Mouse (Mus musculus): ENCODE data around the gene Fam71f1. TPM values are rescaled to one million over a fixed set of nuclear protein-coding genes. Genes with fewer than 3 reads are reported as not detected.

Fam71f1 gene
- not detected in 2 replicates for polyA plus RNA-seq (2012; rRNA removed)

DNA sequence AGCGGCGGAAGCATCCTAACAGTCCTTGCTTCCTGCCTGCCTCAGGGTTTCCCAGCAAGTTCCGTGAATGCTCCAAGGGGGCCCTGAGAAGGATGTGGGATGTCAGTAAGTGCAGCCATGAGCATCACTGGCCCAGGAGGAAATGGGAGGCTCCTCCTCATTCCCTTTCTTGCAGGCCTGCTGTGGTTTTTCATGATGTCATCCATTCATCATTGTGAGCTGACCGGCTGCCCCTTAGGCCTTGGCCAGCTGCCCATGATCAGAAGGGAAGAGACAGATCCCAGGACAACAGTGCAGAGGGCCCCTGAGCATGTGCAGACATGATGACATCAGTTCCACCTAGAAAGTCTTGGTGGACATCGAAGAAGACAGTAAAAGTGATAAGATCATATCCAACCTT lies at the start of gene Fam71f1:
Fam71f1 (plus strand) TSS at position 262 of the 400 bp plus-strand sequence.
- DNase-seq (ENCODE audit: low read depth), result peak; percentile 22
- TF ChIP-seq CTCF (IDR thresholded peaks at IDR 0.05; ENCODE audit: borderline replicate concordance, extremely low read depth, insufficient read depth, insufficient read length) (no peak), POLR2A (IDR thresholded peaks at IDR 0.05; ENCODE audit: borderline replicate concordance, extremely low read depth, insufficient read depth, insufficient read length, poor library complexity, severe bottlenecking) (no peak)

DNA sequence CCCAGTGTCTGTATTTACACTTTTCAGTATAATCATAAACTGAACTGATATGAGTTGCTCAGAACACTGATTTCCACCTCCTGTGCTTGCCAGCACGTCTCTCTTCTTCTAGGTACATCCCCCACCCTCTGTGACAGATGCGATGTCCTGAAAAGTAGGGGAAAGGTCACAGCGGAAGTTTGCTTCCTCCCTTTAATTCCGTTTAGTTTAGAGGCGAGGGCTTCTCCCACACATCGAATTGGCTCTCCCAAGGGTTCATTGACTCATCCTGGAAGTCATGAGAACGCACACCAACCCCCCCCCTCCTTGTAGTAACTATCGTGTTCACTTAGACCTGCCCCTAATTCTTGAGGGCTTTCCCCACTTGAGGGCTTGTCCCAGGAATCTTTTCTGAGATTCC lies 48.0 kb upstream of the Fam71f1 start:
- TF ChIP-seq CTCF (IDR thresholded peaks at IDR 0.05; ENCODE audit: borderline replicate concordance, extremely low read depth, insufficient read depth, insufficient read length) (no peak), POLR2A (IDR thresholded peaks at IDR 0.05; ENCODE audit: borderline replicate concordance, extremely low read depth, insufficient read depth, insufficient read length, poor library complexity, severe bottlenecking) (no peak)
- peak; percentile 8 for DNase-seq (ENCODE audit: low read depth)

GRCm38 (mm10) chr6:29272312-29273072 lies 46.4 kb upstream of the Fam71f1 start, which contains the start of gene Hilpda:
TSS of gene Hilpda (plus strand) at chr6:29272488.
- TF ChIP-seq POLR2A (IDR thresholded peaks at IDR 0.05; ENCODE audit: borderline replicate concordance, extremely low read depth, insufficient read depth, insufficient read length, poor library complexity, severe bottlenecking) (peak; percentile 49; the same call in 1 of the 2 replicates), CTCF (IDR thresholded peaks at IDR 0.05; ENCODE audit: borderline replicate concordance, extremely low read depth, insufficient read depth, insufficient read length) (no peak)

DNA sequence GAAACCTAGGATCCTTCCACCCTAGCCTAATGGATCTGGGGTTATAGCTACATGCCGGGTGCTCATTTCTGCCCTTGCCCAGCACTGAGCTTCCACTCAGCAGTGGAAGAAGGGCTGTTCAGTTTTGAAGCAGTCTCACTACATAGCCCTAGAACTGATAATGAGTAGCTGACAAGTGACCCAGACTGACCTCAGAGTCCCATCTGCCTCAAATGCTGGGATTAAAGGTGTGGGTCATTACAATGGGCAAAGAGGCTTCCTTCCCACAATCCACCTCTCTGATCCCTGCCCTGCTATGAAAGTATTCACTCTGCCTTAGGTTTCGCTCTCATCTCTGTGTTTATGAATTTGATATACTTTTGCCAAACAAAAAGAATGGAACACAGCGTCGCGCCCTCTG lies 42.2 kb upstream of the Fam71f1 start:
- no peak for TF ChIP-seq CTCF (IDR thresholded peaks at IDR 0.05; ENCODE audit: borderline replicate concordance, extremely low read depth, insufficient read depth, insufficient read length)
- no peak for TF ChIP-seq POLR2A (IDR thresholded peaks at IDR 0.05; ENCODE audit: borderline replicate concordance, extremely low read depth, insufficient read depth, insufficient read length, poor library complexity, severe bottlenecking)
- DNase-seq (ENCODE audit: low read depth), result no peak

More at GRCm38 (mm10) chr6:29272312-29273072, 46.4 kb upstream of the Fam71f1 start, which contains the start of gene Hilpda:
- DNase-seq (ENCODE audit: low read depth), result peak; percentile 97

GRCm38 (mm10) chr6:29278513-29279267 lies 40.2 kb upstream of the Fam71f1 start:
- peak; percentile 82 for DNase-seq (ENCODE audit: low read depth)
- TF ChIP-seq CTCF (IDR thresholded peaks at IDR 0.05; ENCODE audit: borderline replicate concordance, extremely low read depth, insufficient read depth, insufficient read length), result peak; percentile 65; the same call in 1 of the 2 replicates
- no peak for TF ChIP-seq POLR2A (IDR thresholded peaks at IDR 0.05; ENCODE audit: borderline replicate concordance, extremely low read depth, insufficient read depth, insufficient read length, poor library complexity, severe bottlenecking)

DNA sequence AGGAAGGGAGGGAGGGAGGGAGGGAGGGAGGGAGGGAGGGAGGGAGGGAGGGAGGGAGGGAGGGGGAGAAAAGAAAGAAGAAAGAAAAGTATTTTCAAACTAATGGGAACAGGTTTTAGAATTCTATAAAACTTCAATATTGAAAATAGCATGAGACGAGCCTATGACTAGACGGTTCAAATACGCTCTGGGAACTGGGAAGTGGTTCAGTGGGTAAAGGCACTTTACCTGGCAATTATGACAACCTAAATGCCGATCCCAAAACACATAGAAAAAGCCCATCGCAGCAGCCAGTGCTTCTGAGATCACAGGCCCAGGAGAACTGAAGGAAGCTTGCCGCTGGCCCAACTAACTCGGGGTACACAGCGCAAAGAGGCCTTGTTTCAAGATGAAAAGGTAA lies 39.6 kb upstream of the Fam71f1 start, which contains the start of gene Fam71f2:
Fam71f2 (plus strand) TSS at position 301 of the 400 bp plus-strand sequence.
- no peak for DNase-seq (ENCODE audit: low read depth)
- TF ChIP-seq POLR2A (IDR thresholded peaks at IDR 0.05; ENCODE audit: borderline replicate concordance, extremely low read depth, insufficient read depth, insufficient read length, poor library complexity, severe bottlenecking) (no peak), CTCF (IDR thresholded peaks at IDR 0.05; ENCODE audit: borderline replicate concordance, extremely low read depth, insufficient read depth, insufficient read length) (no peak)

DNA sequence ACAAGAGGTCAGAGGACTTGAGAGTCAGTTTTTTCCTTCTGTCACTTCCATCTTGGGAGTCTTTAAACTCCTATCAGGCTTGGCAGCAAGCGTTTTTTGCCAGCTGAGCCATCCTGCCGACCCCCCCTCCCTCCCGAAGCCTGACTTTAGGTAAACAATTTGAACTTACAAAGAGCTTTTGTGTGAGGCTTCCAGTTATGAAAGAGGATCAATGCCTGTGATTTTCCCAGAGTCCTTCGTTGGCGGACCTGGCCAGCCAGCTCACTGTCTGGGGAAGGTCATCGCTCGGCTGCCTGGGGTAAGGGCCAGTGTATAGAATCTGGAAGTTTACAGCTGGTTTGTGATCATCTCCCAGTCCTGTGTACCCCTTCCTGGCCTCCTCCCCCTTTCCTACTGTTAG lies 38.3 kb upstream of the Fam71f1 start:
- TF ChIP-seq POLR2A (IDR thresholded peaks at IDR 0.05; ENCODE audit: borderline replicate concordance, extremely low read depth, insufficient read depth, insufficient read length, poor library complexity, severe bottlenecking) (no peak), CTCF (IDR thresholded peaks at IDR 0.05; ENCODE audit: borderline replicate concordance, extremely low read depth, insufficient read depth, insufficient read length) (no peak)
- no peak for DNase-seq (ENCODE audit: low read depth)

- TF ChIP-seq POLR2A (IDR thresholded peaks at IDR 0.05; ENCODE audit: borderline replicate concordance, extremely low read depth, insufficient read depth, insufficient read length, poor library complexity, severe bottlenecking) (no peak), CTCF (IDR thresholded peaks at IDR 0.05; ENCODE audit: borderline replicate concordance, extremely low read depth, insufficient read depth, insufficient read length) (no peak)
- DNase-seq (ENCODE audit: low read depth), result no peak
Measured at GRCm38 (mm10) chr6:29286870-29287269, 32.1 kb upstream of the Fam71f1 start.

GRCm38 (mm10) chr6:29287481-29287880 lies 31.5 kb upstream of the Fam71f1 start:
- no peak for DNase-seq (ENCODE audit: low read depth)
- TF ChIP-seq POLR2A (IDR thresholded peaks at IDR 0.05; ENCODE audit: borderline replicate concordance, extremely low read depth, insufficient read depth, insufficient read length, poor library complexity, severe bottlenecking) (no peak), CTCF (IDR thresholded peaks at IDR 0.05; ENCODE audit: borderline replicate concordance, extremely low read depth, insufficient read depth, insufficient read length) (no peak)

DNA sequence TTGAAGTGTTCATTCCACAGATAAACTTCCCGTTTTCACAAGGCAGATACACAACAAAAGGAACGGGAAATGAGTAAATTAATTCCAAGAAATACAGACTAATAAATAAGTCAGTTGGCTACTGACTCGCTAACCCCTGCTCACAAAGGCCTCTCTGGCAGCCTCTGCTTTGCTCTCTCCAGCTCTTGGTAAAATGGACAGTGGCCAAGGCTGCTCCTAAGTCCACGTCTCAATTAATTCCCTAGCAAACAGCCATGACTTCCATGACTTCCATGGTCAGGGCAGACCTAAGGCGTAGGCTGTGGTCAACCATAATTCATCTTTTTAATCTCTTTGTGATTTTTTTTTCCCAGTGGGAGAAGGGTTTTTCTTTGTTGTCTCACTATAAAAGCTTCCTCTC lies 31.0 kb upstream of the Fam71f1 start:
- TF ChIP-seq CTCF (IDR thresholded peaks at IDR 0.05; ENCODE audit: borderline replicate concordance, extremely low read depth, insufficient read depth, insufficient read length) (no peak), POLR2A (IDR thresholded peaks at IDR 0.05; ENCODE audit: borderline replicate concordance, extremely low read depth, insufficient read depth, insufficient read length, poor library complexity, severe bottlenecking) (no peak)

DNA sequence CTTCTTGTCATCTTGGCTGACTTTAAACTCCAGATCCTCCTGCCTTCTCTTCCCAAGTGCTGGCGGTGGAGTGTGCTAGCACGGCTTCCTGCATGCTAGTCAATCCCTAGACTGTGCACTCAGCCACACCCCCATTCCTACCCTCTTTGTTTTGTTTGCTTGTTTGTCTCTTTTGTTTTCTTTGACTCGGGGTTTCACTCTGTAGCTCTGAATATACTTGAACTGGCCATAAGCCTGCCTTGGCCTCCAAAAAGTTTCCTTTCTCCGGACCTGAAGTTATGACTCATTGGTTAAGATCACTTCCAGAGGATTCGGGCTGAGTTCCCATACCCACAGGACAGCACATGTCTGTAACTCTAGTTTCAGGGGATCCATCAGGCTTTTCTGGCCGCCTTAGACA lies 30.3 kb upstream of the Fam71f1 start:
- DNase-seq (ENCODE audit: low read depth), result no peak
- TF ChIP-seq CTCF (IDR thresholded peaks at IDR 0.05; ENCODE audit: borderline replicate concordance, extremely low read depth, insufficient read depth, insufficient read length) (no peak), POLR2A (IDR thresholded peaks at IDR 0.05; ENCODE audit: borderline replicate concordance, extremely low read depth, insufficient read depth, insufficient read length, poor library complexity, severe bottlenecking) (no peak)

More for the DNA sequence above, 31.0 kb upstream of the Fam71f1 start:
- DNase-seq (ENCODE audit: low read depth), result peak; percentile 19
